Mouse (Mus musculus): Measurements from ENCODE around the gene Sytl5. TPM values are rescaled to one million over a fixed set of nuclear protein-coding genes. Genes with fewer than 3 reads are reported as not detected.

The Sytl5 gene
- total RNA-seq (2015; ENCODE audit: low replicate concordance) (not detected in 2 replicates), total RNA-seq (2017; ENCODE audit: low replicate concordance) (0.42 TPM in 1 of 2 replicates, not detected in the other)

GRCm38 (mm10) chrX:9885322-9885721 lies at the start of gene Sytl5:
Sytl5 (plus strand) TSS chrX:9885622.
- ATAC-seq (replicated peaks; ENCODE audit: low FRiP score, poor library complexity, severe bottlenecking), result no peak

- no peak for ATAC-seq (replicated peaks; ENCODE audit: low FRiP score, poor library complexity, severe bottlenecking)
Measured at GRCm38 (mm10) chrX:9846628-9847027, 38.8 kb upstream of the Sytl5 start, which contains the start of gene Hypm. Hypm (plus strand) TSS chrX:9846928.

GRCm38 (mm10) chrX:9849403-9849802 lies 36.0 kb upstream of the Sytl5 start, which contains the start of gene H2al3:
H2al3 (plus strand) TSS chrX:9849703.
- ATAC-seq (replicated peaks; ENCODE audit: low FRiP score, poor library complexity, severe bottlenecking), result no peak

GRCm38 (mm10) chrX:9861859-9862258 lies 23.6 kb upstream of the Sytl5 start:
- no peak for ATAC-seq (replicated peaks; ENCODE audit: low FRiP score, poor library complexity, severe bottlenecking)

DNA sequence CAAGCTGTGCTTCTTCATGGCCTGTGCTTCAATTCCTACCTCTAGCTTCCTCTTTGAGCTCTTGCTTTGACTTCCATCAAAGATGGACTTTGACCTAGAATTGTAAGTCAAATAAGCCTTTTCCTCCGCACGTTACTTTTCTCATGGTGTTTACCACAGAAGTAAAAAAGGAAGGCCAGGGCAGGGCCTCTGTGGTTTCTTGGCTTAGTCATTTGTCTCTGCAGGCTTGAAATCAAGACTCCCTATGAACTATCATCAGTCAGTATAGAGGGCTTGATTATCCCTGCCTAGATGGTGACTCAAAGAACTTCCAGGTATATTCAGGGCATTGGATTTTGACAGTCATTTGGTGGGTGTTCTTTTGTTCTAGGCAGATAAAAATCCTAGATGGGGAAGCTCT lies 9.9 kb upstream of the Sytl5 start:
- ATAC-seq (replicated peaks; ENCODE audit: low FRiP score, poor library complexity, severe bottlenecking), result no peak

DNA sequence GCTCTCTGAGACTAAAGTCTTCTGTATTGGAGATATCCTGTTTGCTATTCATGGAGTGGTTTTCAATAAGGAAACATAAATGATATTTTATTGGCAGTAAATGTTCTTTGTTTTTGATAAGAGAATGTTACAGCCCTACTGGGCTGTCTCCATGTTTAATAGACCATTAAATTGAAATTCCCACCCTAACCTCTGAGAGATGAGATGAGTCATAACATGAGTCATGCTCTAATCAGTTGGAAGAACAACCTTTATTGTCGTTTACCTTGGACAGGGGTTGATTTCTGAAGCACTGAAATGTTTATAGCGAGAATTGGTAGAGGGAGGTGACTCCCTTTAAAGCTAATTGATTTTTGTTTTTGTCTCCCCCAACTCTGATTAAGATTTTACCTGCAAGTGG lies 24.1 kb downstream of the Sytl5 start:
- ATAC-seq (replicated peaks; ENCODE audit: low FRiP score, poor library complexity, severe bottlenecking), result no peak

DNA sequence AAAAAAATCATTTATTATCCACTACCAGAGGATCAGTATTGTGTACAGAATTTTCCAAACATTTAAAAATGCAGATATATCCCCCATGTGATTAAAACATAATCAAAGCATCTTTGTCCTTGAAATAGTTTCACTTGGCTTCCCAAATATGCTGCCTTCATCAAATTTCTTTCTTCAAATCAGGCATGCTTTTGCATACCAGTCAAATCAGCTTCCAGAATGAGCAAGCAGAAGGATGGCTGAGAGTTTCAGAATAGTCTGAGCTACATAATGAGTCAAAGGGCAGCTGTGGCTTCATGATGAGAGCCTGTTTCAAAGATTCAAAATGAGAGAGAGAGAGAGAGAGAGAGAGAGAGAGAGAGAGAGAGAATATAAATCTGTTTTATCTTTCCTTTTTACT lies 48.4 kb downstream of the Sytl5 start:
- no peak for ATAC-seq (replicated peaks; ENCODE audit: low FRiP score, poor library complexity, severe bottlenecking)

DNA sequence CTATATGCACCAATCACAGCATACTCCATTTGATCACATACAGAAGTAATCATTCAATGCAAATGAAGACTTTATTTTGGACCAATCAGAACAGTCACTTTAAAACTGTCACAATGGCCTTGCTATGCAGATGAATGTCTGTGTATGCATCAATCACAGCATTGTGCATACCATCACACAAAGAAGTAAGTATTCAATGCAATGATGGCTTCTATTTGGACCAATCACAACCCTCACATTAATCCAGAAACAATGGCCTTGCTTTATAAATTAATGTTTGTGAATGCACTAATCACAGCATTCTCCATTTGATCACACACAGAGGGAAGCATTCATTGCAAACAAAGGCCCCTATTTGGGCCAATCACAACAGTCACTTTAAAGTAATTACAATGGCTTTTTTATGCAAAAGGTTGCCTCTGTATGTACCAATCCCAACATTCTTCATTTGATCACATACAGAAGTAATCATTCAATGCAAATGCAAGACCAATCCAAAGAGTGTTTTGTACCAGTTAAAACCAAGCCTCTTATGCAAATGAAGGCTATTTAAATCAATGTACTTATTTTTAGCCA lies 98.8 kb downstream of the Sytl5 start:
- ATAC-seq (replicated peaks; ENCODE audit: low FRiP score, poor library complexity, severe bottlenecking), result no peak

GRCm38 (mm10) chrX:10000718-10001117 lies 115.3 kb downstream of the Sytl5 start:
- ATAC-seq (replicated peaks; ENCODE audit: low FRiP score, poor library complexity, severe bottlenecking), result no peak

DNA sequence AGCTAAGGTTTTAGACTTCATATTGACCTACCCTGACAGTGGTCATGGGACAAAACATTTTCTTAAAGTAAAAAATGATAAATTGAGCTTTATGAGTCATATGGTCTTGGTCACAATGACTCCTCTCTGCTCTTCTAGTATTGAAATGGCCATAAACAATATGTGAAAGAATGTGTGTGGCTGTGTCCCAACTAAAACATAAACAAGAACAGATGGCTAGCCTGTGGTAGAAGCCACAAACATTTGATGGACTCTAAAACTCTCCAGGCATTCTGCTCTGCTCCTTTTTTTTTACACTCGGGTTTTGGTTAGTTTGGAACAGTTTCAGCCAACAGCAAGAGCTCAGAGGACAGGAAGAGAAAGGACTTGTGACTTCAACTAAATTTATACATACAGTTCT lies 120.5 kb downstream of the Sytl5 start:
- no peak for ATAC-seq (replicated peaks; ENCODE audit: low FRiP score, poor library complexity, severe bottlenecking)

GRCm38 (mm10) chrX:10007675-10008270 lies 122.4 kb downstream of the Sytl5 start:
- no peak for ATAC-seq (replicated peaks; ENCODE audit: low FRiP score, poor library complexity, severe bottlenecking)

DNA sequence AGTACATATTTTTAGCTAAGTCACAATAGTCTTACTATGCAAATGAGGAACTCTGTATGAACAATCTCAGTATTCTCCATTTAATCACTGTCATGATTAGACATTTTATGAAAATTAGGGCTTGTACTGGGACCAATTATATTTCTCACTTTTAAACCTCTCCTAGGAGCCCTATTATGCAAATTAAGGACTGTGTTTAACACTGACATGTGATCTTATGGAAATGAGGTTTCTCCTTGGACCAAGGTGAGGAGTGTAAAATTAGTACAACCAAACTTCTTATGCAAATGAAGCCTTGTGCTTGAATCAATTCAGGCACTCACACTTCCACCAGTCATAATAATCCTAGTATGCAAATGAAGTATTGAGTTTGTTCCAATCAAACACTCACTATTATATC lies 124.8 kb downstream of the Sytl5 start:
- no peak for ATAC-seq (replicated peaks; ENCODE audit: low FRiP score, poor library complexity, severe bottlenecking)

DNA sequence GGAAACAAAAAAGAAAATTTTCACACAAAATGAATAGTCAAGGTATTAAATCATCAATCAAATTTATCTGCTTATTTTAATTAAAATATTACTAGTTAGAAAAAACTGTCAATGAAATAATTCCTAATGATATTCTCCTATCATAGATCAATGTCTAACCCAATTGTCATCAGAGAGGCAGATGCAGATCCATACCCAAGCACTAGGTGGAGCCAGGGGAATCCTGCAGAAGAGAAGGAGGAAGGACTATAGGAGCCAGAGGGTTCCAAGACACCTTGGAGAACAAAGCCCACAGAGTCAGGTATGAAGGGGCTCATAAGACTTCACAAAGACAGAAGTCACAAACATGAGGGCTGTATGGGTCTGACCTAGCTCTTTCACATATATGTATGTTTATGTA lies 149.2 kb downstream of the Sytl5 start:
- no peak for ATAC-seq (replicated peaks; ENCODE audit: low FRiP score, poor library complexity, severe bottlenecking)

Other genes with a start within 250 kb of the Sytl5 start
- gene Dynlt3, start 222.6 kb upstream of the Sytl5 start, total RNA-seq (2015; ENCODE audit: low replicate concordance), result 16.1 and 26.7 TPM in 2 replicates
- gene Dynlt3, start 222.6 kb upstream of the Sytl5 start, total RNA-seq (2017; ENCODE audit: low replicate concordance), result 12.9 and 17.1 TPM in 2 replicates
- not detected in 2 replicates for gene Hypm, start 38.7 kb upstream of the Sytl5 start, total RNA-seq (2015; ENCODE audit: low replicate concordance)
- gene Hypm, start 38.7 kb upstream of the Sytl5 start, total RNA-seq (2017; ENCODE audit: low replicate concordance), result not detected in 2 replicates
- gene H2al3, start 35.9 kb upstream of the Sytl5 start, total RNA-seq (2015; ENCODE audit: low replicate concordance), result not detected in 2 replicates
- gene H2al3, start 35.9 kb upstream of the Sytl5 start, total RNA-seq (2017; ENCODE audit: low replicate concordance), result not detected in 2 replicates
- gene Srpx, start 232.1 kb downstream of the Sytl5 start, total RNA-seq (2015; ENCODE audit: low replicate concordance), result not detected in 2 replicates
- 0.70 and 1.2 TPM in 2 replicates for gene Srpx, start 232.1 kb downstream of the Sytl5 start, total RNA-seq (2017; ENCODE audit: low replicate concordance)

All from erythroblast, adult 5-6 weeks (primary cell).